Mouse (Mus musculus) splenic B cell, adult 2 months (primary cell): ENCODE measurements around the gene Gm26661.

Experiments
- DNase-seq: peaks from one replicate; pipeline ENCODE4 v3.0.0-alpha.2; 2011; ENCODE audit warnings: low read depth, low spot score
- H3K27me3 ChIP-seq: 2 replicates; pipeline ENCODE4 v1.6.1; 2012; ENCODE audit warnings: mild to moderate bottlenecking, low read length, moderate library complexity, mixed read lengths; ENCODE audit not compliant: control insufficient read depth, poor library complexity, insufficient read depth, severe bottlenecking
- H3K36me3 ChIP-seq: 2 replicates; pipeline ENCODE4 v1.6.1; 2012; ENCODE audit warnings: mild to moderate bottlenecking, low read length, moderate library complexity, mixed read lengths; ENCODE audit not compliant: control insufficient read depth, poor library complexity, insufficient read depth, severe bottlenecking

The Gm26661 gene

DNA sequence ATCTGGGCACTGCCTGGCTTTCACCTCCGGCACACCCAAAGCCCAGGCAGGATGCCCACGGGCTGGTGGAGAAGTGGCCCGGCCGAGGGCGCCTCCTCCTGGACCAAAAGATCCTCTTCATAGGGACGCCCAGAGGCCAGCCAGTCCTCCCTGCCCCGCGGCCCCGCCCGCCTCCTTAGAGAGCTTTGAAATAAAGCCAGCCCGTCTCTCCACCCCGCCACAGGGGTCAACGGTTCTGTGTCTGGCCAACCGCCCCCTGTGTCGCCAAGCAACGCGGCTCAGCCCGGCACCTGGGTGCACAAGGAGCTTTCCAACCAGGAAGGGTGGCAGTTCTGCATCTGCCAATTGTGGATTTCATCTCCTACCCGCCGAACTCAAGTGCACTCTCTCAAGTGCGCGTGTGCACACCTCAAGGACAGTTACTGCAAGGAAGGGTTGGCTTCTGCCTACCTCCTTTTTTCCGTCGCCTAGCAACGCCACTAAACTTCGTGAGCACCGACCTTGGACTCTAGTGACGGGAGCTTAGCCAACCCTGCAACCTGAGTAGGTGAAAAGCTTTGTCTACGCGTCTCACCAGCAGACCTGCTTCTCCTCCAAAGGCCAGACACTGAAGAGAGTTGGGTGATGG lies at the start of gene Gm26661:
TSS of gene Gm26661 (plus strand) at position 56 of the 628 bp plus-strand sequence.
- no peaks in the 10 kb centered on the region for H3K27me3 ChIP-seq
- peak; percentile 63 for DNase-seq
- no peaks in the 10 kb centered on the region for H3K36me3 ChIP-seq

DNA sequence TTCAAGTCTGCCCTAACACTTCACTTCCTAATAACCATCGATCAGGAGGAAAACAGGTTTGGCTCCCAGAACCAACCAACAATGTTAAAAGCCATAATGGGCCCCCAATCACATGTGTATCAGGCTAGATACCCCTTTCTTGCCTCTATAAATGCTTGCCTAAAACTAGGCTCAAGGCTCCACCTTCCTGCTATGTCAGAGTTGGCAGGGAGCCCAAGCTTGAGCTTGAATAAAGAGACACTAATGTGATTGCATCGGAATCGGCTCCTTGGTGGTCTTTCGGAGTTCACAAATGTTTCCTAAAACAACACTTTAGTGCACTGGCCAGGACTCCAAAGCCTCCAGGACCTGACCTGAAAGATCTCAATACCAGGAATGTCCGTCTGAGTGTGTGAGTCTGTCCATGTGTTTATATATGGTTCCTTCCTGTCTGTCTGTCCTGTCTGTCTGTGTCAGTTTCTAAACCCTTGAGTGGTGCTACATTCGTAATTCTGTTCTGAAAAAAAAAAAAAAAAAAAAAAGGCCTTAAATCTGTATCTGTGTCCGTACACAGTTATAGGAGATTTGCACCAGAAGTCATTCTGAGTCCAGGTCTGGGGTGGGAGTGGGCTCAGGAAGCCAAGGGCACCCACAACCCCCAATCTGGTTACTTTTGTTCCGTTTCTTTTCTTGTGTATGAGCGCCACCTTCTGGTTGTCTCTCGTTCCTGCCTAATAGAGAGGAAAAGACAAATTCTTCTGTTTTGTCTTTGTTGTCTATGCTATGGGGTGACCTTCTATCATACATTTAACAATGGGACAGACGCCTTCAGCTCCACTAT lies 42.2 kb upstream of the Gm26661 start:
- no peaks in the 10 kb centered on the region for H3K27me3 ChIP-seq
- peak; percentile 56 for DNase-seq
- H3K36me3 ChIP-seq, result no peaks in the 10 kb centered on the region

DNA sequence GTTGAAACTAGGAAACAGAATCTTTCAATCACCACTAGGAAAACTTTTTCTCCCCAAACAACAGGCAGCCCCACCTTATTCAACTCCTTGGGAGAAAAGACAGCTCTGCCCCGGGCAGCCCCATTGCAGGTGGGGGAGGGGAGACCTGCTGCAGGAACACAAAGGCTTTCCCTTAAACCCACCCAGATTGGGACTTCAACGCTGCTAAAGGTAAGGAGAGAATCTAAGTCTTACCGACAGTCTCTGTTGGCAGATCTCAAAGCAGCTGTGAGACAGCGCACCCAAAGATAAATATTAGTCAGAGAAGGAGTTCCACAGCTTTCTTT lies 41.7 kb upstream of the Gm26661 start:
- no peaks in the 10 kb centered on the region for H3K36me3 ChIP-seq
- H3K27me3 ChIP-seq, result no peaks in the 10 kb centered on the region
- DNase-seq, result no peak

DNA sequence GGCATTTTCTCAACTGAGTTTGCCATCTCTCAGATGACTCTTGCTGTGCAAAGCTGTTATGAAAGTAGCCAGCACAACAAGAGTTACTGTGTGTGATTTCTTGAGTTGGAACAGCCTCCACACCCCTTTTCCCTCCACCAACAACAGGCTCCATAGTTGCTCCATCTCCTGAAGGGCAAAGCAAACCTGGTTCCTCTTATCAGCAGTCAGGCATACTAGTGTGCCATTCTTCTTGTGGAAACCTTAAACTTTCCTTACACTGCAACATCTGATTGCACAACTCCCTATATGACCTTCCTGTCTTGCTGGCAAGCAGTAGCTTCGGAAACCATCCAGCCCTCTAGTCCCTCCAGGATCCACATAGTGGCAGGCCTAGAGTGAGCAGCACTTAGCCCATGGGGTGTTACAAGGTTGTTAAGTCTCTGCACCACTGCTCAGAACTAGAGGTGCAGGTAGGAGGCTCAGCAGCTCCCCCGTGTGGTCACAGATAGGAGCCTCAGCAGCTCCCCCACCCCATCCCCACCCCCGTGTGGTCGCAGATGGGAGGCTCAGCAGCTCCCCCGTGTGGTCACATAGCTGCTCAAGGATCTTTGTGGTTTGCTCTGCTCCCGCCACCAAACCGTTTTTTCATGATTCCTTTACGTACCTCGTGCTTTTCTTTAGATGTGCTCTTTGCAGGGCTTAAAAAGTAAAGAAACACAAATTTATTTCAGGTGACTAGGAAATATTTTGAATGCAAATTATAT lies 25.6 kb upstream of the Gm26661 start:
- Histone ChIP-seq H3K36me3 (no peaks in the 10 kb centered on the region), H3K27me3 (no peaks in the 10 kb centered on the region)
- peak; percentile 95 for DNase-seq

DNA sequence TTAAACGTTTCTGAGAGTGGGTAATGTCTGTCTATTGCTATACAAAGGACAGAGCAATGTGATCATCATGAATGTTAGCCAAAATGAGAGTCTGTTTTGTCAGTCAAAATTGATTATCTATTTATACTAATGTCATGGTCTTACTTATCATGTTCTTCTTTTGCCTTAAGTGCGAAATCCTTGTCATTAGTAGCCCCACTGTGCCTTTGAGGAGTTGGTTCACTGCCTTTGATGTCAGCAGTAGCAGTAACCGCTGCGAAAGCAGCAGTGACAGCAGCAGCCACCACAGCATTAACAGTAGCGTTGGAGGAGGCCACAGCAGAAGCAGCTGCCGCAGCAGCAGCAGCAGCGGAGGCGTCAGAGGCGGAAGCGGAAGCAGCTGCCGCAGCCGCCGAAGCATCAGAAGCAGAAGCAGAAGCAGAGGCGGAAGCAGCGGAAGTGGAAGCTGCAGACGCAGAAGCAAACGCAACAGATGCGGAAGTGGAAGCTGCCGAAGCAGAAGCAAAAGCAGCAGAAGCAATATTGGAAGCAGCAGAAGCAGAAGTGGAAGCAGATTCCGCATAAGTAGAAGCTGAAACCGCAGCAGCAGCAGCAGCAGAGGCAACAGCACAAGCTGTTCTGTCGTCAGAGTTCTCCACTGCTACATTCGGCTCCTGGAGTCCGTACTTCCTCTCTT lies 17.5 kb upstream of the Gm26661 start:
- DNase-seq, result peak; percentile 97
- H3K36me3 ChIP-seq, result no peaks in the 10 kb centered on the region
- H3K27me3 ChIP-seq, result no peaks in the 10 kb centered on the region

DNA sequence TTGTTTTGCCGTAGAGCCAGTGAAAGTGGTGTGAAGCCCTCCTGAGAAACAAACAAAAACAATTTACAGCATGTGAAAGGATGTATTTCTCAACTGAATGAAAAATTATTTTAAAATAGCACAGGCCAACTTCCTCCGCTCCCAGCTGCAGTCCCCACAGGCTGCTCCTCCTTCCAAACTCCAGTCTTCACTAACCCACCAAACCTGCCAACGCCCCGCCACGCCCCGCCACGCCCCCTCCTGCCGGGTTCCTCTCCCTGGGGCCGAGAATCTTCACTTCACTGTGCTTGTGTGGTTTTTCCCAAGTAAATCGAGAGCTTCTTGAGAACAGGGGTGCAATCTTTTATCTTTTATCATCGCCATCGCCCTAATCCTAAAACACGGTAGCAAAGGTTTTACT lies 5.3 kb upstream of the Gm26661 start:
- no peaks in the 10 kb centered on the region for H3K27me3 ChIP-seq
- H3K36me3 ChIP-seq, result no peaks in the 10 kb centered on the region
- DNase-seq, result no peak

DNA sequence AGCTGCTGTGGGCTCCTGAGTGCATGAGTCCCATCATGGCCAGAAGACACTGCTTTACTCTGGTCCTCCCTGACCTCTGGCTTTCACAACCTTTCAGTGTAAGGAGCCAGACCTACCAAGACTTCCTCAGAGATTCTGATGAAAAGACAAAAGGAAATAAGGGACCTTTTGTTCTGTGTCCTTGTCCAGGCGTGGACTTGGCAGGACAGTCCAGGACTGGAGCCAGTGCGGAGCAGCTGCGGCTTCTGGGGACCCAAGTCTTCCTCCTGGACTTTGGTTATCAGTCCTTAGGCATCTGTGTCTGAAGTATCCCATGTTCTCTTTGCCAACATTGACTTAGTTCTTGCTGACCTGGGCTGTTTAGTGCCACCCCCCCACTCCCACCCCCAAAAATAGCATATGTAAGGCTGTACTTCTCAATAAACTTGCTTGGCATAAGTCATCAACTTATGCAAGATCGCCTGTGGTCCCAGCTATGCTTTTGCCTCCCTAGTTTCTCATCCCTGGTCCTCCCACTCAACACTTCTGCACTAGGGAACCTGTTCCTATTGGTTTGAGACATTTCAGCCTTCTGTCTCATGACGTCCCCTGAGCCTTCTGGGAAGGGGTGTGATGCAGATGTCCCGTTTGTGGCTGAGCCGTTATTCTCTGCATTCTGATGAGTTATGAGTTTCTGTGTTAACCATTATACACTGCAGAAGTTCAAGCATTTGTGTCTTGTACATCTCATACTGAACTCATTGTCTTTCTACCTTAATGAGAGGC lies 1.9 kb upstream of the Gm26661 start:
- DNase-seq, result no peak
- Histone ChIP-seq H3K27me3 (no peaks in the 10 kb centered on the region), H3K36me3 (no peaks in the 10 kb centered on the region)

DNA sequence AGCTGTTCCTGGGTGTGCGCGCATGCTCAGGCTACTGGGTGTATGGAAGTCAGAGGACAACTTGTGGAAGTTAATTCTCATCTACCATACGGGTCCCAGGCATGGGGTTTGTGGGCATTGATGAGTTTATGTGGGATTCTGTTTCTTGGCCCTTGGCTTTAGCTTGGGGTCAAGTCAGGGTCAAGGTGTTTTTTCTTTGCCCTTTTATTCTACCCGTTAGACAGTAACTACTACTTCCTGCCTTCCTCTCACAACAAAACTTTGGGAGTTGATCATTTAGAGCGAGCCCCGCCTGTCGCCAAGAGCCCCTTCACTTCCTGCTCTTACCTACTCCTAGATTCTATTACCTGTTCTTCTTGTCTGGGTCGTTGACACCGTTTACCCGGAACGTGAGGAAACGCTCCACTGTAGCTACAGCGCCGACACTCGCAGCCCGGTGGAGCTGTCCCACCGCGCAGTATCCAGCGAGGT lies 291 bp upstream of the Gm26661 start:
- DNase-seq, result no peak
- Histone ChIP-seq H3K27me3 (no peaks in the 10 kb centered on the region), H3K36me3 (no peaks in the 10 kb centered on the region)

DNA sequence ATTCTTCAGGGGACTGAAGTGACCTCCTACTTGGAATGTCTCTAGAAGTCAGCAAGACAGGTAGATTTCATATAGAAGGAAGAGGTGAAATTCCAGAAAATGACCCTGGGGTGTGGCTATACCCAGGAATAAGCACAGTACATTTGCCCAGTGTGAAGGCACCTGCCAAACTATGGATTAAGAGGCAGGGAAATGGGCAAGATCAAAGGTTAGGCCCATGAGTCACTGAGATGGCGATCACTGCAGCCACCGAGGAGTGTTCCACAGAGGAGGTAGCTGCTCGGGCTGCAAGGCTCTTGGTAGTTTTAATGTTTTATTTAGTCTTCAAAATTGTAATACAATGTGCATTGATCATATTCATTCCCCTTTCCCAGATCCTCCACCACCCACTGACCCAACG lies 4.6 kb downstream of the Gm26661 start:
- Histone ChIP-seq H3K36me3 (no peaks in the 10 kb centered on the region), H3K27me3 (no peaks in the 10 kb centered on the region)
- DNase-seq, result no peak

DNA sequence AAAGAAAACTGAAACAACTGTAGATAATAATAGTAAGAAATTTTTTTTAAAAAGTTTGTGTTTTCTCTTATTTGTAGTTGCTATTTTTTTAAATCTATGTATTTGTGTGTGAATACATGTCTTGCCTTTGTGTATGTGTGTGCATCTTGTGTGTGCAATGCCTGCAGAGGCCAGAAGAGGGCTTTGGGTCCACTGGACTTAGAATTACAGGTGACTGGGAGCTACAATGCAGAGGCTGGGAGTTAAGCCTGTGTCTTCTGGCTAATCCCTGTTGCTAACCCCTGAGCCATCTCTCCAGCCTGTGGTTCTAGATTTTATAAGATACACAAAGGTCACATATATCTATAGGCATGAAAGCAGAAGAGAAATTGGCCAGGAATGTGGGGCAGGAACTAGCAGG lies 9.2 kb downstream of the Gm26661 start:
- no peaks in the 10 kb centered on the region for H3K36me3 ChIP-seq
- DNase-seq, result no peak
- no peaks in the 10 kb centered on the region for H3K27me3 ChIP-seq

DNA sequence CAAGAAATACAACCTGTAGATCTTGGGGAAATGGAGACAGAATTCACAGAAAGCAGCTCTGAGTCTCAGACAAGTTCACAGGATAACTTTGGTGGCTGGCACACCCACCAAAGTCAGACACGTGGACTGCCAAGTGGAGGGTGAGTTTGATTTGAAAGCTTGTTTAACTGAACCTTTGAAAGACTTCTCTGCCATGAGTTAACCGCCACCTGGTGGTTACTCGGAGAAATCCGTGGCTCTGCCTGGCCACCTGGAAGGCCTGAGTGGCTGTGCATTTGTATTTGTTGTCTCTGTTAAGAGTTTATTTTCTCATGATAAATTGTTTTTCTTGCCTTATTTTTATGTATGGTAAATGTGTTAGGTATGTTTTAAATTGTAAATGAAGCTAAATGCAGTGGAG lies 10.4 kb downstream of the Gm26661 start:
- peak; percentile 63 for DNase-seq
- H3K36me3 ChIP-seq, result no peaks in the 10 kb centered on the region
- H3K27me3 ChIP-seq, result no peaks in the 10 kb centered on the region

DNA sequence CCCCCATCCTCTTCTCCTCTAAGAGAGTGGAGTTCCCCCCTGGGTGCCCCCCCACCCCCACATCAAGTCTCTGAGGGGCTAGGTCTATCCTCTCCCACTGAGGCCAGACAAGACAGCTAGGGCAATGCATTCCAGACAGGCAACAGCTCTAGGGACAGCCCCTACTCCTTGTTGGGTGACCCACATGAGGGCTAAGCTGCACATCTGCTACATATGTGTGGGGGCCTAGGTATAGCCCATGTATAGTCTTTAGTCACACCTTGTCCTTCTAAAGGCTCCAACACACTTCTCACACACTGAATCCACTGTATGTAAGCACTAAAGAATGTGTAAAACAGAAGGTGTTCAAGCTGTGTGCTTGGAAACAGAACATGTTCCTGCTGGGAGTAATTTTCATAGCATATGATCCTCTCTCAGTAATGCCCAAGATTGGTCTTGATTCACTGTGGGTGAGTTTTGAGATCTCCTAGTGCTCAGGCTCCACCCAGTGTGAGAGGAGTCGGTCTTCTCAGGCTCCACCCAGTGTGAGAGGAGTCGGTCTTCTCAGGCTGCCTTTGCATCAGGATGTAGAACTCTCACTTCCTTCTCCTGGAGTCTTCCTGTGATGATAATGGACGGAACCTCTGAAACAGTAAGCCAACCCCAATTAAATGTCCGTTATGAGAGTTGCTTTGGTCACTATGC lies 12.6 kb downstream of the Gm26661 start:
- Histone ChIP-seq H3K27me3 (no peaks in the 10 kb centered on the region), H3K36me3 (no peaks in the 10 kb centered on the region; the same call in 1 of the 2 replicates)
- peak; percentile 24 for DNase-seq

DNA sequence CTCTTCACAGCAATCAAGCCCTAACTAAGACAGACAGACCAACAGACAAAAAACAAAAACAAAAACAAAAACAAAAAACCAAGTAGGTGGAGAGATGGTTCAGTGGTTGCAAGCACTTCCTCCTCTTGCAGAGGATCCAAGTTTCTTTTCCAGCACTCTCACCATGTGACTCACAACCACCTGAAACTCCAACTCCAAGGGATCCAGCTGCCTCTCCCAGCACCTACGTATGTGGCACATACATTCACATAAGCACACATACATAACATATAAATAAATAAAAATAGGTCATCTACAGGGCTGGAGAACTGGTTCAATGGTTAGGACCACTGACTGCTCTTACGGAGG lies 13.1 kb downstream of the Gm26661 start:
- Histone ChIP-seq H3K36me3 (no peaks in the 10 kb centered on the region; the same call in 1 of the 2 replicates), H3K27me3 (no peaks in the 10 kb centered on the region)
- DNase-seq, result no peak

DNA sequence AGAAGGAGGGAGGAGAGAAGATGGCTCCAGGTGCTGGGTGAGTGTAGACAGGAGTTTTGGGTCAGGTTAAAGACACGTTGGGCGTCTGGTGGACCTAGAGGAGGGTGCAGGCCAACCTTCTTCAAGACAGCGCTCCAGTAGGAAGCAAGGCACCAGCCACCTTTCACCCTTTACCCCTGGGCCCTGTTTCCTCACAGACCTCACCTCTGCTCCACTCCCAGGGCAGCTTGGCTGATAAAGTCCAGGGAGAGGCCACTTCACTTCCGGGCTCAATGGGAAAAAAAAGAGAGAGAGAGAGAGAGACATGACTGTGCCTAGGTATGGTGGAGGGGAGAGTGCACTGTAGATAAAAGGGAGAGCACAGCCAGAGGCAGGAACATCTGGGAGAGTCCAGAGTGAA lies 16.3 kb downstream of the Gm26661 start:
- Histone ChIP-seq H3K36me3 (no peaks in the 10 kb centered on the region; the same call in 1 of the 2 replicates), H3K27me3 (no peaks in the 10 kb centered on the region)
- DNase-seq, result no peak
